In the genomic region with DNA sequence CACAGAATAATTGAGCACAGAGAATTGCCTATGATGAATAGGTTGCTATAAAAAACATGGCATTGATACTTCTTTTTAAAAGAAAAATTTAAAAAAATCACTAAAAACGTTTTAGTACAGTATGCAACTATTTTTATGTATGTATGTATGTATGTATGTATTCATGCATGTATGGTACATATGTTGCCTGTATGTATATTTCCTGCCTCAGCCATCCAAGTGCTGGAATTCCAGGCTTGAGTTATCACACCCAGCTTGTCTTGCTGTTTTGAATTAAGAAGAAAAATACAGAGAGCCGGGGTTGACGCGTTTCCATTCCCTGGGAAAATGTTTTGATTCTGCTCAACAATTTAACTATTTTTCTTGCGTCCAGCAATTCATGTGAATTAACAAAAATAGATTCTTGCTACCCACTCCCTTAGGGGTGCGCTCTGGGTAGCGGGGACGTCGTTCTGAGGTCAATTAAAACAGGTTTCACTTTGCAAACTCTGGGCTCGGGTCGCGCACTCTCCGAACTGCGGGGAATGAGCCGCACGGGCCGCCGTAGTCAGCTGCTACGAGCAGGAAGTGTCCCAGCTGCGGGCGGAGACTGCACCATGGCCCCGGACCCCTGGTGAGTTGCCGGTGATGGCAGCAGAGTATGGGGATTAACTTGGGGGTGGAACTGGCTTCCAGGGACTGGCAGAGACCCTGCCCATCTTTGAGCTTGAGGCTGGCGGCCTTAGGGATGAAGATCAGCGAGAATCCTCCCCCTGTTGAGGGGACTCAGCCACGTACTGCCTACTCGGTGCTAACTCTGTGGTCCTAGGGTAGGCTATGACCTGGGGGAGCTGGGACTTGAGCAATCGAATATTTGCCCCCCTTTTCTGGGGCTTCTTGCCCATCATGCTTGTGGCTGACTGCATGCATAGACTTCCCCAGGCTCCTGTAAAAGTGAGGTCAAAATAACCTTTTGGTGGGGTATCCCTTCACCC, we compare ENCODE assay signal across 8 mouse cellular contexts. TPM values are rescaled to one million over a fixed set of nuclear protein-coding genes. Genes with fewer than 3 reads are reported as not detected.
A peak's percentile ranks its signal among the peaks of the same experiment; 100 is the strongest.
DNase-seq lines count a peak whose midpoint lies in the region; ATAC-seq and TF ChIP-seq lines count a peak whose summit lies in the region.

A gene (plus strand): TSS at position 289 of the 974 bp plus-strand sequence.

- H3K27me3 ChIP-seq in heart, embryonic 12.5 days (replicated peaks) = no peaks in the 10 kb centered on the region
- H3K27me3 ChIP-seq in kidney, postnatal 0 days (ENCODE audit: insufficient read depth, low read length) = no peaks in the 10 kb centered on the region
- no peaks in the 10 kb centered on the region for H3K27me3 ChIP-seq in liver, embryonic 11.5 days (replicated peaks; ENCODE audit: control insufficient read depth, insufficient read depth, low read length)
- no peaks in the 10 kb centered on the region for H3K27me3 ChIP-seq in stomach, embryonic 14.5 days (ENCODE audit: control insufficient read depth, insufficient read depth, low read length)

- peaks cover 14% of the 10 kb centered on the region for H3K36me3 ChIP-seq in heart, embryonic 12.5 days
- 0 out of 2 replicates have a peak, but pooled peaks cover 3% of the 10 kb centered on the region for H3K36me3 ChIP-seq in kidney, postnatal 0 days (ENCODE audit: insufficient read depth, low read length)
- H3K36me3 ChIP-seq in liver, embryonic 11.5 days (ENCODE audit: control insufficient read depth, insufficient read depth, low read length) = peaks cover 3% of the 10 kb centered on the region; the same call in 1 of the 2 replicates
- H3K36me3 ChIP-seq in stomach, embryonic 14.5 days (ENCODE audit: control insufficient read depth, insufficient read depth, low read length) = peaks cover 5% of the 10 kb centered on the region

- H3K9me3 ChIP-seq in heart, embryonic 12.5 days (replicated peaks) = no peaks in the 10 kb centered on the region
- no peaks in the 10 kb centered on the region for H3K9me3 ChIP-seq in kidney, postnatal 0 days (replicated peaks; ENCODE audit: low read length)
- no peaks in the 10 kb centered on the region for H3K9me3 ChIP-seq in liver, embryonic 11.5 days (ENCODE audit: control insufficient read depth, low read length)
- H3K9me3 ChIP-seq in stomach, embryonic 14.5 days (ENCODE audit: control insufficient read depth, low read depth, low read length) = no peaks in the 10 kb centered on the region

- peaks cover 11% of the 10 kb centered on the region for H3K4me1 ChIP-seq in heart, embryonic 12.5 days (replicated peaks)
- H3K4me1 ChIP-seq in kidney, postnatal 0 days (replicated peaks; ENCODE audit: insufficient read depth, low read length) = 0 out of 2 replicates have a peak, but pooled peaks cover 12% of the 10 kb centered on the region
- peaks cover 8% of the 10 kb centered on the region; the same call in 1 of the 2 replicates for H3K4me1 ChIP-seq in liver, embryonic 11.5 days (replicated peaks; ENCODE audit: control insufficient read depth, insufficient read depth, low read length)
- H3K4me1 ChIP-seq in stomach, embryonic 14.5 days (ENCODE audit: control insufficient read depth, insufficient read depth, low read length) = peaks cover 7% of the 10 kb centered on the region; the same call in 1 of the 2 replicates

- under 1% methylated on average over 28 of the region's 28 CpGs for WGBS in heart, embryonic 12.5 days
- WGBS in kidney, postnatal 0 days = 0% methylated on average over 28 of the region's 28 CpGs
- under 1% methylated on average over 28 of the region's 28 CpGs for WGBS in liver, embryonic 11.5 days
- WGBS in stomach, embryonic 14.5 days = under 1% methylated on average over 28 of the region's 28 CpGs

- peak within 1 kb of the TSS; percentile 83 for H3K9ac ChIP-seq in heart, embryonic 12.5 days
- peak within 1 kb of the TSS; percentile 69 for H3K9ac ChIP-seq in kidney, postnatal 0 days (ENCODE audit: low read depth, low read length)
- H3K9ac ChIP-seq in liver, embryonic 11.5 days (ENCODE audit: low read depth, low read length) = peak within 1 kb of the TSS; percentile 80
- peak within 1 kb of the TSS; percentile 59 for H3K9ac ChIP-seq in stomach, embryonic 14.5 days (replicated peaks; ENCODE audit: low read depth, low read length)

- peak within 1 kb of the TSS; percentile 70 for H3K4me3 ChIP-seq in heart, embryonic 12.5 days
- peak within 1 kb of the TSS; percentile 58 for H3K4me3 ChIP-seq in kidney, postnatal 0 days (replicated peaks; ENCODE audit: low read depth, low read length)
- peak within 1 kb of the TSS; percentile 89 for H3K4me3 ChIP-seq in liver, embryonic 11.5 days (ENCODE audit: low read depth, low read length)
- H3K4me3 ChIP-seq in stomach, embryonic 14.5 days (ENCODE audit: low read depth, low read length) = peak within 1 kb of the TSS; percentile 79

- peak; percentile 92 for DNase-seq in B cell, adult 2 months
- peak; percentile 94 for DNase-seq in brain, adult 2 months (ENCODE audit: low read depth, low spot score)
- peak; percentile 90 for DNase-seq in kidney, postnatal 0 days (ENCODE audit: low spot score)
- peak; percentile 91 for DNase-seq in liver, embryonic 11.5 days (ENCODE audit: low spot score)
- DNase-seq in naive thymus-derived CD4-positive, alpha-beta T cell, adult 2 months (ENCODE audit: low read depth) = peak; percentile 93

- ATAC-seq in erythroblast, adult 5-6 weeks (replicated peaks; ENCODE audit: low FRiP score, poor library complexity, severe bottlenecking) = peak; percentile 93
- ATAC-seq in heart, embryonic 12.5 days (ENCODE audit: insufficient number of reproducible peaks, low FRiP score) = peak; percentile 85
- ATAC-seq in kidney, postnatal 0 days (replicated peaks; ENCODE audit: low FRiP score, low read depth) = peak; percentile 85
- peak; percentile 71 for ATAC-seq in liver, embryonic 11.5 days (replicated peaks; ENCODE audit: low FRiP score)
- peak; percentile 80; the same call in 1 of the 2 replicates for ATAC-seq in stomach, embryonic 14.5 days (ENCODE audit: insufficient number of reproducible peaks, insufficient read depth, low FRiP score, low read depth)

- H3K4me2 ChIP-seq in heart, embryonic 12.5 days = peak within 1 kb of the TSS; percentile 86
- peak within 1 kb of the TSS; percentile 74 for H3K4me2 ChIP-seq in kidney, postnatal 0 days (ENCODE audit: low read length)
- H3K4me2 ChIP-seq in liver, embryonic 11.5 days = peak within 1 kb of the TSS; percentile 90
- H3K4me2 ChIP-seq in stomach, embryonic 14.5 days (replicated peaks; ENCODE audit: low read depth, low read length) = peak within 1 kb of the TSS; percentile 82

- no peak for TF ChIP-seq CTCF in kidney, postnatal 0 days (IDR thresholded peaks at IDR 0.05; ENCODE audit: low read depth)

- H3K27ac ChIP-seq in heart, embryonic 12.5 days (ENCODE audit: poor library complexity, severe bottlenecking) = no peak within 1 kb of the TSS; the same call in none of the 2 replicates
- 0 out of 2 replicates have a peak within 1 kb of the TSS, but pooled peaks have one; percentile 42 for H3K27ac ChIP-seq in kidney, postnatal 0 days
- no peak within 1 kb of the TSS; the same call in 1 of the 2 replicates for H3K27ac ChIP-seq in liver, embryonic 11.5 days (ENCODE audit: low read depth, low read length)
- H3K27ac ChIP-seq in stomach, embryonic 14.5 days (ENCODE audit: low read length) = peak within 1 kb of the TSS; percentile 7; the same call in 1 of the 2 replicates

RNA-seq across cellular contexts. Expression of the gene that starts here (rescaled TPM):
- 3.8 and 6.1 TPM in 2 replicates for total RNA-seq in erythroblast, adult 5-6 weeks (2015; ENCODE audit: low replicate concordance)
- 5.3 and 9.5 TPM in 2 replicates for total RNA-seq in erythroblast, adult 5-6 weeks (2017; ENCODE audit: low replicate concordance)
- polyA plus RNA-seq in heart, embryonic 12.5 days (2016; fragmentation: Nextera tagmentation; extraction: Ambion mirVana) = 58.2 and 61.9 TPM in 2 replicates
- polyA plus RNA-seq in kidney, postnatal 0 days (2015; fragmentation: Nextera tagmentation; extraction: Ambion mirVana) = 79.6 and 84.5 TPM in 2 replicates
- 43.2 and 45.8 TPM in 2 replicates for polyA plus RNA-seq in liver, embryonic 11.5 days (2014; fragmentation: Nextera tagmentation; extraction: Ambion mirVana)
- polyA plus RNA-seq in stomach, embryonic 14.5 days (2014; fragmentation: Nextera tagmentation; extraction: Ambion mirVana) = 60.4 and 68.5 TPM in 2 replicates

Comparison
In these comparisons a context has a peak if more than half of its experiments do, and no peak if none do; other contexts are left out.
1. H3K27ac ChIP-seq: peak in kidney, postnatal 0 days (single experiment) and stomach, embryonic 14.5 days (single experiment); none in heart, embryonic 12.5 days (single experiment) and liver, embryonic 11.5 days (single experiment).
2. Peak in every context shown above with its lines, with median percentiles within 50 percentile points of each other: DNase-seq, ATAC-seq, H3K4me2 ChIP-seq, H3K4me3 ChIP-seq and H3K9ac ChIP-seq.